Mouse (Mus musculus) small intestine, adult 2 months (tissue): ENCODE measurements around the gene Agap1. TPM values are rescaled to one million over a fixed set of nuclear protein-coding genes. Genes with fewer than 3 reads are reported as not detected.
A peak's percentile ranks its signal among the peaks of the same experiment; 100 is the strongest.

Source experiments
- H3K27ac ChIP-seq: fragments of 200-500 bp; 2 replicates; pipeline ENCODE4 v1.5.1; 2012; ENCODE audit warnings: low read depth, low read length, control low read depth, inconsistent platforms; ENCODE audit not compliant: insufficient read depth
- H3K27me3 ChIP-seq: fragments of 200-500 bp; 2 replicates; pipeline ENCODE4 v1.6.1; 2012; ENCODE audit warnings: mild to moderate bottlenecking, moderate library complexity, low read length, inconsistent platforms; ENCODE audit not compliant: control insufficient read depth, insufficient read depth
- H3K36me3 ChIP-seq: fragments of 200-500 bp; 2 replicates; pipeline ENCODE4 v1.6.1; 2012; ENCODE audit warnings: mild to moderate bottlenecking, low read length, control low read depth, inconsistent platforms; ENCODE audit not compliant: control insufficient read depth, insufficient read depth
- H3K4me1 ChIP-seq: fragments of 200-500 bp; 2 replicates; pipeline ENCODE4 v1.6.1; 2012; ENCODE audit warnings: low read length, inconsistent platforms, mixed read lengths; ENCODE audit not compliant: control insufficient read depth, insufficient read depth, insufficient read length
- H3K4me3 ChIP-seq: fragments of 200-500 bp; 2 replicates; pipeline ENCODE4 v1.5.1; 2012; ENCODE audit warnings: low read depth, mild to moderate bottlenecking, control low read depth, inconsistent platforms, low read length, moderate library complexity
- CTCF ChIP-seq: fragments of 200-500 bp; IDR thresholded peaks from 2 replicates; pipeline ENCODE4 v1.5.1; 2012; ENCODE audit warnings: low read depth, mild to moderate bottlenecking, control low read depth, inconsistent platforms, low read length, moderate library complexity, mixed read lengths; ENCODE audit not compliant: insufficient replicate concordance, insufficient read length; ENCODE audit errors: extremely low read depth
- POLR2A ChIP-seq: fragments of 200-500 bp; IDR thresholded peaks from 2 replicates; pipeline ENCODE4 v1.6.1; 2012; ENCODE audit warnings: low read depth, mild to moderate bottlenecking, control low read depth, inconsistent platforms, low read length, moderate library complexity
- WGBS: fragments of 180-500 bp; shearing (Covaris S2); methylation state at CpG from one replicate; pipeline ENCODE4 v1.1.7; 2018; 5-methylcytosine and 5-hydroxymethylcytosine counted together
- polyA plus RNA-seq: library from polyadenylated mRNA; depleted of rRNA; stranded (reverse); fragments of >200 nt; gene quantifications from 2 replicates; pipeline ENCODE4 v1.2.3, GENCODE M21; 2012

Agap1 gene
- polyA plus RNA-seq, 1 experiment: 27.8 TPM

DNA sequence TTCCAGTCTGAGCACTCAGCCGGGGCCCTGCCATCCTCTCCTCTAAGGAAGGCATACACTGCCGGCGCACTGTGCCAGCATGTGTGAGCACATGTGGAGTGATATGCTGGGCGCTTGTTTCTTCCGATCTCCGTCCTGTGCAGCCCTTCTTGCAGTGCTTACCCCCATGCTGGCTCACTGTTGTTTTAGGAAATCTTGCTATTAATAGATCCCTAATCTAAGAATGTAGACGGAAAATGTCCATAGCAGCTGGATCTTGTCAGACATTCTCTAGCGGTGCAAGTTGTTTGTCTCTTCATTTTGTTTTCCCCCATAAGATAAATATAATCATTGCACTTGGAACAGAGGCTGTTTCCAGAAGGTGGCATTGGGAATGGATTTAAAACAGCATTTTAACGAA lies 79.1 kb downstream of the Agap1 start:
- 79% methylated on average over 9 of the region's 9 CpGs for WGBS
- Histone ChIP-seq H3K36me3 (no peaks in the 10 kb centered on the region), H3K4me3 (no peak overlapping the region), H3K27ac (no peak overlapping the region), H3K4me1 (no peaks in the 10 kb centered on the region; the same call in 1 of the 2 replicates), H3K27me3 (no peaks in the 10 kb centered on the region)
- TF ChIP-seq POLR2A (no peak), CTCF (no peak)

DNA sequence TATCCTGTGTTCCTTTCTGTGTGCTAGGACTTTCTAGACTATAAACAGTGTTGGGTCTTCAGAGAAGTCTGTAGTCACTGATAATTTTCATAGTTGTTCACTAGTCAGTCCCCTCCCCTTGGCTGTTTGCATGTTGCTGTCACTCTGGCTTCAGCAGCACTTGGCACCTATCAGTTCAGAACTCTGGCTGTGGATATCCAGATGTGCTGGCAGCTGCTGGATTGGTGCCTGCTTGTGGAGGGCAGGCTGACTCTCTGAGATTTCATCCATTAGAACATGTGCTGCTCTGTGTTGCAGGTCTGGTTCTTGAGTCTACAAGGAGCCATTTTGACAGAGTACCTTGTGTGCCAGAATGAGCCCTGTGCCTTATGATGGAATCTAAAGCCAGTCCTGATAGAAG lies 80.6 kb downstream of the Agap1 start:
- Histone ChIP-seq H3K4me1 (no peaks in the 10 kb centered on the region; the same call in 1 of the 2 replicates), H3K4me3 (no peak overlapping the region), H3K27me3 (no peaks in the 10 kb centered on the region), H3K27ac (0 out of 2 replicates have a peak overlapping the region, but pooled peaks have one; percentile 9), H3K36me3 (no peaks in the 10 kb centered on the region)
- no peak for TF ChIP-seq CTCF
- no peak for TF ChIP-seq POLR2A

DNA sequence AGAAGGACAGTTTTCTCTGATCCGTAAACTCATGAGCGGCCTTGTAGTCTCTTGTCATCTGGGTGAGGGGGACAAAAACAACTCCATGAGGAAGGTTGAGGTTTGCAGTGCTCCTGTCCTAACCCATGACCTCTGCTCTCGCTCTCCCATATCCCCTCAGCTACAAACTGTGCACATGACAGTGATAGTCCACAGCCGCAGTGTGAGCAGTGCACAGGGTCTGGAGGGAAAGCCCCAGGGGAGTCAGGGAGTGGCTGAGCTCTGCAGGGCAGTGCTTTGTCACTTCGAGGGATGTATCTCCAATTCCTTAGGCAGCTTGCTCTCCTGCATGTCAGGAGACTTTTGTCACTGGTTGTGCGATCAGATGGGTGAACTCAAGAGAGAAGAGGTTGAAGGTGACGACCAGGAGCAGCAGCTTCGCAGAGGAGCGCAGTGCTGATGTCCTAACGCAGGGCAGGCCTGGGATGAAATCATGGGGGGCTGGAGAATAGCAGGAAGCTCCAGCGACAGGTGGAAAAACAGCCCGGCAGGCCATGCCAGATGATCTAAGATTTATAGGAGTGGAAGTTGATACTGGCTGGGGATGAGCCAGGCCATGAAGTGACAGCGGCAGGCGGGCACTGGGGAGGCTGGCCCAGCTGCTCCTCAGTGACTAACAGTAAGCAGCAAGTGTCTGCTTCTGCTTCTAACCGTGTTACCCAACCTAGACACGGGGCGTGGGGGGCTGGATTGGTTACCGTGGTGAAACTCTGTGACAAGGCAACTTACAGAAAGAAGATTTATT lies 83.7 kb downstream of the Agap1 start:
- WGBS: 76% methylated on average over 18 of the region's 18 CpGs

DNA sequence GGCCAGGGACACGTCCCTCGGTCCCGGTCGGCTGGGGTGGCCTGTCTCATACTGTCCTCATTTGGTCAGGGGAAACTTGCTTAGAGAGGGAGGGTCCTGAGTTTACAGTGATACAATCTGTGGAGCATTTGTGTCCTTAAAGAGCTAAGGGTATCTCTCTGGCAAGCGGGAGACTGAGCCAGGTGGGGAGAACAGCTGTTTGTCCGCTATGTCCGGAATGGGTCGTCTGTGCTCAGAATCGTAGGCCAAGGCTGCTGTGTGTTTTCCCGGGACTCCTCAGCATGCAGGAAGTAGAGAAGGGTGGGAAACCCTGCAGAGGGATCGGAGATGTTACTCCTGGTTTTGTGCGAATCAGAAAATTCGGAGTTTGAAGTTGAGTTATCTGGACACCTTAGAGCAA lies 84.5 kb downstream of the Agap1 start:
- no peaks in the 10 kb centered on the region; the same call in 1 of the 2 replicates for H3K4me1 ChIP-seq
- 82% methylated on average over 13 of the region's 13 CpGs for WGBS

More for the DNA sequence above, 83.7 kb downstream of the Agap1 start:
- H3K36me3 ChIP-seq: no peaks in the 10 kb centered on the region
- no peaks in the 10 kb centered on the region for H3K27me3 ChIP-seq
- no peaks in the 10 kb centered on the region; the same call in 1 of the 2 replicates for H3K4me1 ChIP-seq
- H3K4me3 ChIP-seq: no peak overlapping the region
- TF ChIP-seq CTCF (no peak), POLR2A (no peak)
- H3K27ac ChIP-seq: no peak overlapping the region

DNA sequence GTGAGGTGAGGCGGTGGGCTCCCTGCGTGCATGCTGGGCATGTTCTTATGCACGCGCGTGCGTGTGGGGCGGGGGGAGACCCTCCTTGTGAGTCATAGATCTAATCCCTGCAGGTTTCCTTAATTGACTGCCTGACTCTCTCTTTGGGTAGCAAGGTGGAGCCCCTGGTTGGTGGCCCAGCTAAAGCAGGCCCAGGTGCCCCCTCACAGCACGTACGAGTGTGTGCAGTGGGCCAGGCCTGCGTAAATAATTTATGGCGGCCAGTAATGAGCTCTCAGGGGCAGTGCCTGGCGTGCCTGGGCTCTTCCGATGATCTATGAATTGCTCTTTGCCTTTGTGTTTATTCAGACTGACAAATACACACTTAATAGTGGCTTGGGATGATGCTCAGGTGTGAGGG lies 86.5 kb downstream of the Agap1 start:
- 82% methylated on average over 13 of the region's 13 CpGs for WGBS
- TF ChIP-seq CTCF (no peak), POLR2A (no peak)

More for the DNA sequence above, 84.5 kb downstream of the Agap1 start:
- Histone ChIP-seq H3K36me3 (no peaks in the 10 kb centered on the region), H3K27me3 (no peaks in the 10 kb centered on the region), H3K27ac (no peak overlapping the region), H3K4me3 (no peak overlapping the region)
- TF ChIP-seq POLR2A (no peak), CTCF (no peak)

DNA sequence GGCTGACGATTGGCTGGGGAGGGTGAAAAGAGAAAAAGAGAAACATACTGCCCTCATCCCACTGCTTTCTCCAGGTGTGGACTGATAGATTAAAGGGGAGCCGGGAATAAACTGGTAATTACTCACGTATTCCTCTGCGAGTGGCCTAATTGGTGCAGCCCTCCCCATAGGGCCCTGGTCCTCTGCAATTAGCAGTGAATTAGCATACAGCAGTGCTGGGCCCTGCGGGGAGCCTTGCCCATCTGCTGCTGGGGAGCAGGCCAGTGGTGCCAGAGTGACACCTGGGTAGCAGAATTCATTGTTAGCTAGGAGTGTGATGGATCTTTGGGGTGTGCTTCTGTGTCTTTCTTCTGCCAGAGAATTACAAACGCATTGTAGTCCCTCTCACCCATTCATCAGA lies 87.9 kb downstream of the Agap1 start:
- Histone ChIP-seq H3K4me1 (no peaks in the 10 kb centered on the region), H3K27me3 (no peaks in the 10 kb centered on the region), H3K27ac (no peak overlapping the region), H3K36me3 (no peaks in the 10 kb centered on the region), H3K4me3 (no peak overlapping the region)
- TF ChIP-seq POLR2A (no peak), CTCF (no peak)
- WGBS: 86% methylated on average over 6 of the region's 6 CpGs

More for the DNA sequence above, 86.5 kb downstream of the Agap1 start:
- Histone ChIP-seq H3K27me3 (no peaks in the 10 kb centered on the region), H3K27ac (no peak overlapping the region), H3K36me3 (no peaks in the 10 kb centered on the region), H3K4me3 (no peak overlapping the region), H3K4me1 (no peaks in the 10 kb centered on the region)

DNA sequence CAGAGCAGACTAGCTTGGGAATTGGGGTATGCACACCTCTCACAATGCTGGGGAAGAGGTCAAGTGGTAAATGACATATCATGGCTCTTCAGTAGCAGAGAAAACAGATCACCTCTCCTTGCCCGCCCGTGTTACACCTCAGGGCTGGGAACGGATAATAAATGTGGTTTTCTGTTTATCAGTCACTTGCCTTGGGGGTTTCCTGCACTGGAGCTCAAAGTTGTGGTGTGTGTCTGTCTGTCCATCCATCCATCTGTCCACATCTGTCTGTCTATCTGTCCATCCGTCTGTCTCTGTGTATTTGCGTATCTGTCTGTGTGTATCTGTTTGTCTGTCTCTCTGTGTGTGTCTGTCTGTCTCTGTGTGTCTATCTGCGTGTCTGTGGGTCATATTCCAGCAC lies 88.7 kb downstream of the Agap1 start:
- Histone ChIP-seq H3K27me3 (no peaks in the 10 kb centered on the region), H3K4me3 (no peak overlapping the region)
- 86% methylated on average over 6 of the region's 6 CpGs for WGBS

More for the DNA sequence above, 88.7 kb downstream of the Agap1 start:
- no peaks in the 10 kb centered on the region for H3K4me1 ChIP-seq
- H3K27ac ChIP-seq: no peak overlapping the region
- H3K36me3 ChIP-seq: no peaks in the 10 kb centered on the region
- TF ChIP-seq POLR2A: no peak
- TF ChIP-seq CTCF: no peak
